Mouse (Mus musculus): ENCODE data around the gene Nt5c2. TPM values are rescaled to one million over a fixed set of nuclear protein-coding genes. Genes with fewer than 3 reads are reported as not detected.

Gene Nt5c2
- polyA plus RNA-seq, 1 experiment from 2014 or later: 61.0 TPM

DNA sequence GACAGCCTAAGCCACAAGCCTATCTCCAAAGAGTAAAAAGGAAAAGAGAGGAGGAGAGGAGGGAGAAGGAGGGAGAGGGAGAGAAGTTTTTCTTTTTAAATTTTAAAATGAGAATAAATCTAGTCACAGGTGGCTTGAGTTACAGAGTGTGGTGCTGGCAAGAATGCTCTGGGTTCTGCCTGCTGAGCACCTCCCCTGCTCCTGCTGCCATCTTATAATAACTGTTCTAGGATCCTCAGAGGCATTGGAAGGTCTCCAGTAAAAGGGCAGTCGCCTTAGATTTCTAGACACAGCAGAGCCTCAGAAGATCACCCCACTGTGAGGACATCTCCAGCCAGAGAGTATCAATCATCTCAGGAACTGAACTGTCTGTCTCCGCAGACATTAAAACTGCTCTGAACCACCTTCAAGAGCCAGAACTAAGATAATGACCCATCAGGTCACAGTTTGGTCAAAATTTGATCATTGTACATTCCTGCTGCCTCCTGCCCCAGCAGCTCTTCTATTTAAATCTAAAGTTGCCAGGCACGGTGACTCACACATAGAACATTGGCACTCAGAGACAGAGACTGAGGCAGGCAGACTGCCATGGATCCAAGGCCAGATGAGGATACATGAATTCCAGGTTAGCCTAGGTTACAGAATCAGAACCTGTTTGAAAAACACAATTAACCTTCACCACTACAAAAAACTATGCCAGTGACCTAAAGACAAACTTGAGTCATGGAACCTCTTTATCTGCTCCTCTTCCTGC, 25.9 kb upstream of the Nt5c2 start:
- H3K27me3 ChIP-seq: no peaks in the 10 kb centered on the region
- H3K4me2 ChIP-seq: no peak overlapping the region
- H3K27ac ChIP-seq: no peak overlapping the region
- no peaks in the 10 kb centered on the region for H3K4me1 ChIP-seq (replicated peaks)
- H3K9ac ChIP-seq: no peak overlapping the region
- H3K36me3 ChIP-seq: peaks cover 56% of the 10 kb centered on the region
- no peaks in the 10 kb centered on the region for H3K9me3 ChIP-seq (replicated peaks)
- no peak overlapping the region for H3K4me3 ChIP-seq (replicated peaks)
- ATAC-seq (ENCODE audit: low read depth) (no peak), DNase-seq (no peak)
- WGBS (ENCODE audit: insufficient replicate concordance): 77% methylated on average over 3 of the region's 3 CpGs

DNA sequence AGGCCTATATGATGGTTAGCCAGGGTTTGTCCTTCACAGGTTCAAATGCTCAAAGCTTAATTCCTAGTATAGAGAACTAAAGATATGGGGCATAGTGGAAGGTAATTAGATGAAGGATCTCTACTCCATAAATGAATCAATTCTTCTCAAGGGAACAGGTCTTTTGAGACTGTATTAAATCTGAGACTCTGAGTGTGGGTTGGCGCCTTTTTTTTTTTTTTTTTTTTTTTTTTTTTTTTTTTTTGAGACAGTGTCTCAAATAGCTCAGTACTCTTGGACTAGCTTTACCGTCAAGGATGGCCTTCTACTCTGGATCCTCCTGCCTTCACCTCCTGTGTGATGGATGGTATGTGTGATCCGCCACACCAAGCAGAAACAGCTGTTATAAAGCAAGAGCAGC, 21.6 kb upstream of the Nt5c2 start:
- DNase-seq (no peak), ATAC-seq (ENCODE audit: low read depth) (no peak)
- Histone ChIP-seq H3K27ac (no peak overlapping the region), H3K4me3 (replicated peaks) (no peak overlapping the region), H3K4me1 (replicated peaks) (no peaks in the 10 kb centered on the region), H3K9ac (no peak overlapping the region), H3K36me3 (peaks cover 63% of the 10 kb centered on the region), H3K9me3 (replicated peaks) (no peaks in the 10 kb centered on the region), H3K27me3 (no peaks in the 10 kb centered on the region), H3K4me2 (no peak overlapping the region)
- 83% methylated on average over 3 of the region's 3 CpGs for WGBS (ENCODE audit: insufficient replicate concordance)

DNA sequence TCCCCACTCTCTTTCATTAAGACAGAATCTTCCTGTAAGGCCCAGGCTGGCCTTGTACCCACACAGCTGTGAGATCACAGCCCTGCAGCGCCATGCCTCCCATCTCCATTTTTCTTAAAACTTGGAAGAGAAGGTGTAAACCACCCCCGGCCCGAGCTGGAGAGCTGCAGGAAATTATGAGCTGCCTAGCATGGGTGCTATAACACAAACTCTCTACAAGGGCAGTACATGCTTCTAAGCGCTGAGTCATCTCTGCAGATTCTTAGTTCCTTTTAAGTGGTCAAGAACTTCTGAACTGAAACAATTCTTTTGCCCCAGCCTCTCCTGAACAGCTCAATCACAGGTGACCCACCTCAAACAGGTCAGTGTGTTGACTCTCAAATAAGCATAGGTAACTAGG, 20.0 kb upstream of the Nt5c2 start:
- WGBS (ENCODE audit: insufficient replicate concordance): 73% methylated on average over 4 of the region's 4 CpGs
- Histone ChIP-seq H3K4me2 (no peak overlapping the region), H3K36me3 (peaks cover 49% of the 10 kb centered on the region), H3K4me3 (replicated peaks) (no peak overlapping the region), H3K9ac (no peak overlapping the region), H3K9me3 (replicated peaks) (no peaks in the 10 kb centered on the region), H3K4me1 (replicated peaks) (no peaks in the 10 kb centered on the region), H3K27me3 (no peaks in the 10 kb centered on the region), H3K27ac (no peak overlapping the region)
- no peak for DNase-seq
- ATAC-seq (ENCODE audit: low read depth): no peak

DNA sequence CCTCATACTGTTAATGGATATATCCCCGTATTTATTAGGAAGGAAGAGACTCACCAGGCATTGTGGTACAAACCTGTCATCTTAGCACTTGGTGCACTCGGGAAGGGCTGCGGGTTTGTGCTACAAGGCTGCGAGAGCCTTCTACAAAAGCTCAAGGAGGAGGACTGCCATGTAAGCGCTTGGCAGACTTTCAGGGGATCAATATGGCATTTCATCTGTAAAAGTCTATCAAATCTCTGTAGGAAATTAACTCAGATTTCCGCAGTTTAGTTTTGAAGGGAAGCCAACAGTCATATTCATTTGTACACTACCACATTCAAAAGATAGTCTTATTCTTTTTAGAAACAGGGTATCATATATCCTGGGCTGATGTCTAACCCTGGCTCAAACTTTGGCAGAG, 16.8 kb upstream of the Nt5c2 start:
- ATAC-seq (ENCODE audit: low read depth): no peak
- WGBS (ENCODE audit: insufficient replicate concordance): 85% methylated on average over 6 of the region's 6 CpGs
- Histone ChIP-seq H3K4me1 (replicated peaks) (no peaks in the 10 kb centered on the region), H3K36me3 (peaks cover 25% of the 10 kb centered on the region), H3K27me3 (no peaks in the 10 kb centered on the region), H3K27ac (no peak overlapping the region), H3K9me3 (replicated peaks) (no peaks in the 10 kb centered on the region), H3K4me2 (no peak overlapping the region), H3K9ac (no peak overlapping the region), H3K4me3 (replicated peaks) (no peak overlapping the region)
- no peak for DNase-seq

DNA sequence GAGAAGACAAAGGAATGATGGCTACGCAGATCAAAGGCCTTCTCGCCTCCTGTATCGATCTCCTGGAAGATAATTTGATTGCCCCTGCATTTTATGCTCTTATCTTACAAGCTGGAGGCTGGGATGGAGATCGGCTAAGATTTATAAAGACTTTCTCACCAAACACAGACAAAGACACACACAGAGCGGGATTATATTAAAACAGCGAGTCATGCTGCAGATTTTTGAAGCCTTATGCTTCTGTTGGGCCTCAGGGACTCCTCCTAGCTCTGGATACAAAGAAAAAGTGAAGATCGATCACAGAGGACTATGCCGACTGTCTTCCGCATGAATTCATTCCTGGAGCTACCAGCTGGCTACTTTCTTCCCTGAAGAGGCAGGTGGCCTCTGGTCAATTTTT, 14.8 kb upstream of the Nt5c2 start:
- whole genome bisulfite sequencing (ENCODE audit: insufficient replicate concordance): 80% methylated on average over 9 of the region's 9 CpGs
- no peak overlapping the region for H3K9ac ChIP-seq

DNA sequence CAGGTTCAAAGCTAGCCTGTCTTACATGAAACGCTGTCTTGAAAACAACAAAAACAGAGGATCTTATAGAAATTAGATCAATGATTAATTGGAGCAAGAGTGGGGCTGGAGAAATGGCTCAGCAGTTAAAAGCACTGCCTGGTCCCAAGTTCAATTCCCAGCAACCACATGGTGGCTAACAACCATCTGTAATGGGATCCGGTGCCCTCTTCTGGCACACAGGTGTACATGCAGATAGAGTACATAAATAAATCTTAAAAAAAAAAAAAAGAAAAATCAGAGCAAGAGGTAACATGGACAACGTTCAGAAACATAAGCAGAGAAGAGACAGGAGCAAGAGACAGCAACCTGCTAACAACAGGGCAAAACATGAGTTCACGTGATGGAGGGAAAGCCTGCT, 11.6 kb upstream of the Nt5c2 start:
- Histone ChIP-seq H3K27ac (no peak overlapping the region), H3K9me3 (replicated peaks) (no peaks in the 10 kb centered on the region), H3K4me3 (replicated peaks) (no peak overlapping the region), H3K4me2 (no peak overlapping the region), H3K4me1 (replicated peaks) (no peaks in the 10 kb centered on the region), H3K36me3 (no peaks in the 10 kb centered on the region), H3K27me3 (peaks cover 21% of the 10 kb centered on the region), H3K9ac (no peak overlapping the region)
- WGBS (ENCODE audit: insufficient replicate concordance): 71% methylated on average over 4 of the region's 4 CpGs
- ATAC-seq (ENCODE audit: low read depth) (no peak), DNase-seq (no peak)

More for the DNA sequence above, 14.8 kb upstream of the Nt5c2 start:
- ATAC-seq (ENCODE audit: low read depth) (no peak), DNase-seq (no peak)
- Histone ChIP-seq H3K4me3 (replicated peaks) (no peak overlapping the region), H3K4me1 (replicated peaks) (no peaks in the 10 kb centered on the region), H3K27ac (no peak overlapping the region), H3K36me3 (peaks cover 15% of the 10 kb centered on the region), H3K27me3 (no peaks in the 10 kb centered on the region), H3K4me2 (no peak overlapping the region), H3K9me3 (replicated peaks) (no peaks in the 10 kb centered on the region)

DNA sequence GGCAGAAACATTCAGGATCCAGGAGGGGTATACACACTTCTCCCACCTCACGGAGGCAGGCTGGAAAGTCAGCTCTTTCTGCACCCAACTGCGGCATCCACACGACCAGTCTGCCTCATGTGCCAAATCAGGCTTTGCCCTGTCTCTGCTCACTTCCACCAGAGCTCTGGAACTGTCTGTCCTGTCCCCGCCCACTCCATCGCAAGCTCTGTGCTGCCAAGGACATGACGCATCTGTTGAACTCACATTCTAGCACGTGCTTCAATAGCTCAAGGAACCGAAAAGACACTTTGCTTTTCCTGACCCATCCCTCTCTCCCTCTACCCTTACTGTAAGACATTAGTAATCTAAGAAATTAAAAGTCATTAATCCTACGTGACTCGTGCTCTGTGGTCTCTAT, 10.0 kb upstream of the Nt5c2 start:
- H3K36me3 ChIP-seq: no peaks in the 10 kb centered on the region
- H3K4me1 ChIP-seq (replicated peaks): no peaks in the 10 kb centered on the region
- no peak overlapping the region for H3K4me3 ChIP-seq (replicated peaks)
- DNase-seq: no peak
- H3K27ac ChIP-seq: no peak overlapping the region
- peaks cover 30% of the 10 kb centered on the region for H3K27me3 ChIP-seq
- no peak for ATAC-seq (ENCODE audit: low read depth)
- no peak overlapping the region for H3K4me2 ChIP-seq
- 69% methylated on average over 10 of the region's 10 CpGs for WGBS (ENCODE audit: insufficient replicate concordance)
- no peak overlapping the region for H3K9ac ChIP-seq
- no peaks in the 10 kb centered on the region for H3K9me3 ChIP-seq (replicated peaks)

DNA sequence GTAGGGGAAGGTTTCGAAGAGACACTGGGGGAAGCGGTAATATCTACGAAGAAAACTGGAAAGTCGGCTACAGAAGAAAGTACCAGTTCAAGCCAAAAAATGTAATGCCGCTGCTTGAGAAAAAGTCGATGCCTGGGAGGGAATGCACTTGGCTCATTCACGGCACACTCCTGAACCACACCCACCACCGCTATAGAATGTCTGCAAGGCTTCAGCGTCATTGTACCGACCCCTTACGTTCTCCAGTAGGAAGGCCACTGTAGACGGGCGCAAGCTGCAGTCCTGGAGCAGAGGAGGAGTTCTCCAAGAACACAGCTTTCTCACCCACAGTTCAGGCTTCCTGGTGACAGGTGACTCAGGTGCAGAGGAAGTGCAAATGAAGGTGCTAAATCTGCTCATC, 8.6 kb upstream of the Nt5c2 start:
- no peak for ATAC-seq (ENCODE audit: low read depth)

DNA sequence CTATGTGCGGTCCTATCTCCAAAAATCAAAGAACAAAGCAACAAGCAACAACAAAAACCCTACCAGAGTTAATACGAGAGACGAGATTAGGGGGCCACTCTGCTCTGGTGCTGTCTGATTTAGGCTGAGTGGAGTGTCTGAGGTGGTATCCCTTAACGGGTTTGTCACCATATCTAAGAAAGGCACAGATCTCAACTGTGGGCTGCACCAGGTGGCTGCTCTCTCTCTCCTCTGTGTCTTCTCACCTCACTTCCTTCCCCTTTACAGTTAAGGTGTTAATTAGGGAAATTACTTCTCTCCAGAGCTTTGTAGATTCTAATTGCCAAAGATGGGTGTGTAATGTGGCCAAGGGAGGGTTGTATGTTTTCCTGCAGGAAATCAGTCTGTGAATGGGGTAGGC, 7.8 kb upstream of the Nt5c2 start:
- Histone ChIP-seq H3K9me3 (replicated peaks) (no peaks in the 10 kb centered on the region), H3K27ac (no peak overlapping the region), H3K4me1 (replicated peaks) (no peaks in the 10 kb centered on the region), H3K36me3 (no peaks in the 10 kb centered on the region), H3K4me2 (no peak overlapping the region), H3K27me3 (peaks cover 51% of the 10 kb centered on the region), H3K9ac (no peak overlapping the region), H3K4me3 (replicated peaks) (no peak overlapping the region)
- no peak for DNase-seq
- WGBS (ENCODE audit: insufficient replicate concordance): 56% methylated on average over 4 of the region's 4 CpGs
- no peak for ATAC-seq (ENCODE audit: low read depth)

More for the DNA sequence above, 8.6 kb upstream of the Nt5c2 start:
- Histone ChIP-seq H3K4me3 (replicated peaks) (no peak overlapping the region), H3K9ac (no peak overlapping the region), H3K36me3 (no peaks in the 10 kb centered on the region), H3K4me2 (no peak overlapping the region), H3K27ac (no peak overlapping the region), H3K27me3 (peaks cover 43% of the 10 kb centered on the region), H3K4me1 (replicated peaks) (no peaks in the 10 kb centered on the region), H3K9me3 (replicated peaks) (no peaks in the 10 kb centered on the region)
- 75% methylated on average over 13 of the region's 13 CpGs for WGBS (ENCODE audit: insufficient replicate concordance)
- DNase-seq: no peak

DNA sequence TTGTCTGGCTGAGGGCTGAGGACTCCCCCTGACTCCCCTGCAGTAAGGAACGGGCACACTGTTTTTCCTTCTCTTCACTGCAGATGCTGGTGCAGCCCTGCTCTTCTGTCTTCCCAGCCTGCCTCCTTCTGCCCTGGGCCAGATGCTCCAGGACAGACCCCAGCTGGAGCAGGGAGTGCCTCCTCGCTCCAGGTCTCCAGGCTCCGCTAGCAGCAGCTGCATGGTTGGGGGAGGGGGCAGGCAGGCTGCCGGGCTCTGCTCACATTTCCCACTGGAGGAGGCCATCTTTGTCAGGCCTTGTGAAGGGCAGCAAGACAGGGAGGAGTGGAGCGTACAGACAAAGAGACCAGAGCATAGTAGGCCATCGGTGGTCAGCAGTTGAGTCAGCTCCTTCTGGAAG, 4.4 kb upstream of the Nt5c2 start:
- WGBS (ENCODE audit: insufficient replicate concordance): 39% methylated on average over 6 of the region's 6 CpGs
- peaks cover 13% of the 10 kb centered on the region for H3K4me1 ChIP-seq (replicated peaks)
- H3K27me3 ChIP-seq: peaks cover 84% of the 10 kb centered on the region
- H3K9me3 ChIP-seq (replicated peaks): no peaks in the 10 kb centered on the region
- no peaks in the 10 kb centered on the region for H3K36me3 ChIP-seq
- H3K4me2 ChIP-seq: no peak overlapping the region
- H3K27ac ChIP-seq: no peak overlapping the region
- no peak for ATAC-seq (ENCODE audit: low read depth)
- no peak overlapping the region for H3K4me3 ChIP-seq (replicated peaks)
- DNase-seq: no peak
- no peak overlapping the region for H3K9ac ChIP-seq

DNA sequence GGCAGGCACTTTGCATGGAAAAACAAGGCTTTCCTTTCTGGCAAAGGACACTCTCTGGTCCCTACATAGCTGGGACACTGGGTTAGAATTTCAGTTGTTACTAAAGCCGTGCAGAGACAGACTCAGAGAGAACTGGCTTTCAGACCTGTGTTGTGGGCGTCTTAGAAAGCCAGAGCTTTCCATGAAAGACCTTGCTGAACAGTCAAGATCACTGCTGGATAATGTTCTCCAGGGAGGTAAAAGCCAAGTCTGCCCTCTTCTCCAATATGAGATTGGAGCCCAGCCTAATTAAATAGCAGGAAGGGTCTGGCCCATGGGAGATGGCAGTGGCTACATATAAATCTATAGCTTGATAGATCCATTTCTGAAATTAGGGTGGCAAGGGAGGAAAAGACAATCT, 3.4 kb upstream of the Nt5c2 start:
- Histone ChIP-seq H3K9ac (no peak overlapping the region), H3K4me2 (no peak overlapping the region), H3K4me3 (replicated peaks) (no peak overlapping the region), H3K36me3 (no peaks in the 10 kb centered on the region), H3K27me3 (peaks cover 87% of the 10 kb centered on the region), H3K9me3 (replicated peaks) (no peaks in the 10 kb centered on the region), H3K27ac (no peak overlapping the region), H3K4me1 (replicated peaks) (peaks cover 17% of the 10 kb centered on the region)
- 32% methylated on average over 2 of the region's 2 CpGs for WGBS (ENCODE audit: insufficient replicate concordance)
- no peak for DNase-seq
- ATAC-seq (ENCODE audit: low read depth): no peak

DNA sequence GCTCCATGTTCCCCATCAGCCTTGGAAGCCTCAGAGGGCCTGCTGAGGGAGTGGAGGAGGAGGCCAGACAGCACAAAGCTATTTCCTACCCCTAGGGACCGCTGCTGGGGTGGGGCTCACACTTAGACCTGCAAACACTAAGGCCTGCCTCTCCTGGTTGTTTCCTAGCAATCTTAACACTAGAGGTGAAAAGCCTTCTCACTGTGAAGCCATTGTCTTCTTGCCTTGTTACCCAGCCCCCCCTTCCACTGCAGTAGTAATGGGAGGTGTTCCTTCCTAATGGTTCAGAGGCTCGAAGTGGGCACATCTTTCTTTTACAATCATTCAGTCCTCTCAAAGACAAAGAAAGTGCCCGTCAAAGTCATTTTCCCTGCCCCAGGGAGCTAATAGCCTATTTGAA, 2.9 kb upstream of the Nt5c2 start:
- no peak overlapping the region for H3K4me3 ChIP-seq (replicated peaks)
- H3K9me3 ChIP-seq (replicated peaks): no peaks in the 10 kb centered on the region
- ATAC-seq (ENCODE audit: low read depth) (no peak), DNase-seq (no peak)
- WGBS (ENCODE audit: insufficient replicate concordance): 13% methylated on average over 3 of the region's 3 CpGs
- peaks cover 17% of the 10 kb centered on the region for H3K4me1 ChIP-seq (replicated peaks)
- H3K4me2 ChIP-seq: no peak overlapping the region
- no peak overlapping the region for H3K9ac ChIP-seq
- no peak overlapping the region for H3K27ac ChIP-seq
- peaks cover 87% of the 10 kb centered on the region for H3K27me3 ChIP-seq
- no peaks in the 10 kb centered on the region for H3K36me3 ChIP-seq

Measured in liver, embryonic 13.5 days (tissue).